Mouse (Mus musculus) intestine, postnatal 0 days (tissue): ENCODE results near the gene Satb2. TPM values are rescaled to one million over a fixed set of nuclear protein-coding genes. Genes with fewer than 3 reads are reported as not detected.

Source experiments
- ATAC-seq: fragments of 200-750 bp; cut with Nextera tagmentation; 2 replicates; pipeline ENCODE4 v1.8.0; 2017; ENCODE audit warnings: mild to moderate bottlenecking, moderate TSS enrichment, moderate library complexity
- H3K27ac ChIP-seq: fragments of 300-500 bp; sonication (generic); 2 replicates; pipeline ENCODE4 v1.5.1; 2014; ENCODE audit warnings: mild to moderate bottlenecking, low read depth, low read length, moderate library complexity
- H3K27me3 ChIP-seq: fragments of 300-500 bp; sonication (generic); replicated peaks from 2 replicates; pipeline ENCODE4 v1.6.1; 2014; ENCODE audit warnings: low read length, mixed read lengths; ENCODE audit not compliant: control insufficient read depth, insufficient read depth
- H3K36me3 ChIP-seq: fragments of 300-500 bp; sonication (generic); 2 replicates; pipeline ENCODE4 v1.6.1; 2014; ENCODE audit warnings: mild to moderate bottlenecking, moderate library complexity; ENCODE audit not compliant: control insufficient read depth, insufficient read depth
- H3K4me1 ChIP-seq: fragments of 300-500 bp; sonication (generic); replicated peaks from 2 replicates; pipeline ENCODE4 v1.6.1; 2014; ENCODE audit warnings: antibody characterized with exemption, low read length, mixed read lengths; ENCODE audit not compliant: control insufficient read depth, insufficient read depth
- H3K4me2 ChIP-seq: fragments of 300-500 bp; sonication (generic); replicated peaks from 2 replicates; pipeline ENCODE4 v1.6.1; 2014; ENCODE audit warnings: low read depth, mild to moderate bottlenecking, moderate library complexity
- H3K4me3 ChIP-seq: fragments of 300-500 bp; sonication (generic); 2 replicates; pipeline ENCODE4 v1.5.1; 2014; ENCODE audit warnings: low read depth, low read length
- H3K9ac ChIP-seq: fragments of 300-500 bp; sonication (generic); 2 replicates; pipeline ENCODE4 v1.6.1; 2014; ENCODE audit warnings: mild to moderate bottlenecking, low read depth, low read length
- H3K9me3 ChIP-seq: fragments of 300-500 bp; sonication (generic); 2 replicates; pipeline ENCODE4 v1.6.1; 2016; ENCODE audit warnings: mixed run types; ENCODE audit not compliant: control insufficient read depth
- CTCF ChIP-seq: sonication (generic); IDR thresholded peaks from 2 replicates; pipeline ENCODE4 v1.5.1; 2016; ENCODE audit warnings: low read depth, mild to moderate bottlenecking, control low read depth, antibody characterized with exemption, moderate library complexity
- WGBS: fragments of 180-500 bp; shearing (Covaris S2); extraction: QIAGEN DNeasy Blood & Tissue Kit; methylation state at CpG from one replicate; pipeline ENCODE4 v1.1.7; 2014; 5-methylcytosine and 5-hydroxymethylcytosine counted together
- polyA plus RNA-seq: library from polyadenylated mRNA; unstranded; fragments of >200 nt; fragmentation: Nextera tagmentation; extraction: Ambion mirVana; gene quantifications from 2 replicates; pipeline ENCODE4 v1.2.1, GENCODE M21; 2015

Gene Satb2
- polyA plus RNA-seq, 1 experiment from 2014 or later = 2.4 TPM

GRCm38 (mm10) chr1:56928731-56929130, 49.7 kb downstream of the Satb2 start:
- Histone ChIP-seq H3K4me2 (no peak overlapping the region), H3K27me3 (no peaks in the 10 kb centered on the region), H3K4me1 (no peaks in the 10 kb centered on the region; the same call in 1 of the 2 replicates), H3K4me3 (no peak overlapping the region), H3K9me3 (no peaks in the 10 kb centered on the region), H3K36me3 (no peaks in the 10 kb centered on the region), H3K27ac (no peak overlapping the region), H3K9ac (no peak overlapping the region)
- TF ChIP-seq CTCF = no peak
- WGBS = 75% methylated on average over 9 of the region's 9 CpGs
- ATAC-seq = no peak

GRCm38 (mm10) chr1:56920472-56920871, 58.0 kb downstream of the Satb2 start:
- Histone ChIP-seq H3K9ac (no peak overlapping the region), H3K4me2 (no peak overlapping the region), H3K36me3 (no peaks in the 10 kb centered on the region), H3K4me1 (no peaks in the 10 kb centered on the region; the same call in 1 of the 2 replicates), H3K27me3 (no peaks in the 10 kb centered on the region), H3K27ac (no peak overlapping the region), H3K4me3 (no peak overlapping the region), H3K9me3 (no peaks in the 10 kb centered on the region)
- no peak for ATAC-seq
- WGBS = 88% methylated on average over 8 of the region's 8 CpGs
- no peak for TF ChIP-seq CTCF

DNA sequence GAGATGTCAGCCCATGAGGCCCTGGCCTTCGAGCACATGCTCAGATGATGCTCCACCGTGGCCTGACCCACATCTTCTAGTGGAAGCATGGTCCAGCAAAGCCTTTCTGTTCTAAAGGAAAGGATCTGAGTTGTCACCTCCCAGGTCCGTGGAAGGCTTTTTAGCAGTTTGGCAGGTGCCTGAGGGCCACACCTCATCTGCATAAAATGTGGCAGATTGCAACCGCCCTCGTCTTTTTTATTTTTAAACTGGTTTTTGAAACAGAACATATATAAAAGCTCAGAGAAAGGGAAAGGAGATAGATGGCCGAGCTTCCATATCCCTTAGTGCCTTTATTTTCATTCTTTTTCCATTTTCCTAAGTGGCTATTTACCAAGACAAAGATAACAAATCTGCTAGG, 64.2 kb downstream of the Satb2 start:
- no peaks in the 10 kb centered on the region for H3K36me3 ChIP-seq
- no peaks in the 10 kb centered on the region for H3K27me3 ChIP-seq
- no peaks in the 10 kb centered on the region for H3K4me1 ChIP-seq
- H3K4me3 ChIP-seq = no peak overlapping the region
- no peak overlapping the region for H3K4me2 ChIP-seq
- no peak for TF ChIP-seq CTCF
- 85% methylated on average over 6 of the region's 6 CpGs for WGBS
- no peak for ATAC-seq
- H3K9me3 ChIP-seq = no peaks in the 10 kb centered on the region
- no peak overlapping the region for H3K9ac ChIP-seq
- H3K27ac ChIP-seq = no peak overlapping the region

- no peak for ATAC-seq
These were observed 77.7 kb downstream of the Satb2 start for GRCm38 (mm10) chr1:56900706-56901287.

DNA sequence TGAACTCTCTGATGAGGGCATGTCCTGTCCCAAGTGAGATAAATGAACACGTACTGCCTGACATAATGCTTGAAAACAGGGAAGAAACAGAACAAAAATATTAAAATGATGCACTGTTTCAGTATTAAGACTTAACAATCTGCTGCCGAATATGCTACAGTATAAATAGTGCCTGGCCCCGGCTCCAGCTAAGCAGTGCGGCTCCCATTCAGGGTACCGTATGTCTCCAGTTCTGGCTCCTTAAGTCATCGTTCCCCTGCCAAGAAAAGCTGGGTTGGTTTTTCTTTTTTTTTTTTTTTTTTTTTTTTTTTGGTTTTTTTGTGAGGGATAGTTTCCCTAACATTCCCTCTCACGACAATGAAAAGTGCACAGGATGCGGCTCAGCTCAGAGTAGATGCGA, 78.3 kb downstream of the Satb2 start:
- H3K4me2 ChIP-seq = no peak overlapping the region
- H3K4me1 ChIP-seq = no peaks in the 10 kb centered on the region
- no peak for ATAC-seq
- TF ChIP-seq CTCF = no peak
- H3K9ac ChIP-seq = no peak overlapping the region
- H3K27ac ChIP-seq = no peak overlapping the region
- 85% methylated on average over 9 of the region's 9 CpGs for WGBS
- no peaks in the 10 kb centered on the region for H3K27me3 ChIP-seq
- H3K9me3 ChIP-seq = no peaks in the 10 kb centered on the region
- H3K4me3 ChIP-seq = no peak overlapping the region
- no peaks in the 10 kb centered on the region for H3K36me3 ChIP-seq

More at GRCm38 (mm10) chr1:56900706-56901287, 77.7 kb downstream of the Satb2 start:
- no peaks in the 10 kb centered on the region for H3K27me3 ChIP-seq
- no peaks in the 10 kb centered on the region for H3K36me3 ChIP-seq
- H3K4me3 ChIP-seq = no peak overlapping the region
- H3K4me2 ChIP-seq = no peak overlapping the region
- 72% methylated on average over 3 of the region's 3 CpGs for WGBS
- no peaks in the 10 kb centered on the region for H3K9me3 ChIP-seq
- no peaks in the 10 kb centered on the region for H3K4me1 ChIP-seq
- TF ChIP-seq CTCF = no peak
- no peak overlapping the region for H3K9ac ChIP-seq
- H3K27ac ChIP-seq = no peak overlapping the region

GRCm38 (mm10) chr1:56898606-56899396, 79.6 kb downstream of the Satb2 start:
- Histone ChIP-seq H3K27ac (no peak overlapping the region), H3K4me3 (no peak overlapping the region), H3K4me2 (no peak overlapping the region), H3K36me3 (no peaks in the 10 kb centered on the region), H3K9ac (no peak overlapping the region), H3K27me3 (no peaks in the 10 kb centered on the region), H3K9me3 (no peaks in the 10 kb centered on the region), H3K4me1 (no peaks in the 10 kb centered on the region)
- 41% methylated on average over 13 of the region's 13 CpGs for WGBS
- TF ChIP-seq CTCF = no peak
- no peak for ATAC-seq
